Mouse (Mus musculus): ENCODE measurements at regions not wholly inside any gene's neighbourhood (a gene's known extent, or its start where the extent isn't known, plus 50 kb on each side); places are given as distances from the start of the nearest gene placed in this dataset.

GRCm38 (mm10) chr2:178596312-178597083, 166.2 kb downstream of the Cdh26 start:
- no peak for DNase-seq (ENCODE audit: low read depth in 2 of 2, low spot score in 2 of 2)

GRCm38 (mm10) chr2:178597084-178597470, 166.7 kb downstream of the Cdh26 start:
- DNase-seq (ENCODE audit: low read depth in 2 of 2, low spot score in 2 of 2): no peak

GRCm38 (mm10) chr2:178598371-178598770, 168.0 kb downstream of the Cdh26 start:
- DNase-seq (ENCODE audit: low read depth in 2 of 2, low spot score in 2 of 2): no peak

- no peak for DNase-seq (ENCODE audit: low read depth in 2 of 2, low spot score in 2 of 2)
Measured at GRCm38 (mm10) chr2:178598836-178599235, 168.5 kb downstream of the Cdh26 start.

GRCm38 (mm10) chr2:178603443-178603842, 173.1 kb downstream of the Cdh26 start:
- DNase-seq (ENCODE audit: low read depth in 2 of 2, low spot score in 2 of 2): no peak

GRCm38 (mm10) chr2:178606733-178607132, 176.4 kb downstream of the Cdh26 start:
- no peak for DNase-seq (ENCODE audit: low read depth in 2 of 2, low spot score in 2 of 2)

GRCm38 (mm10) chr2:178610211-178610975, 180.1 kb downstream of the Cdh26 start:
- DNase-seq (ENCODE audit: low read depth in 2 of 2, low spot score in 2 of 2): no peak

- DNase-seq (ENCODE audit: low read depth in 2 of 2, low spot score in 2 of 2): no peak
Measured at GRCm38 (mm10) chr2:178614761-178615160, 184.4 kb downstream of the Cdh26 start.

- no peak for DNase-seq (ENCODE audit: low read depth in 2 of 2, low spot score in 2 of 2)
Measured at GRCm38 (mm10) chr2:178622801-178623200, 192.5 kb downstream of the Cdh26 start.

GRCm38 (mm10) chr2:178624475-178624874, 194.1 kb downstream of the Cdh26 start:
- DNase-seq (ENCODE audit: low read depth in 2 of 2, low spot score in 2 of 2): no peak

GRCm38 (mm10) chr2:178624907-178625306, 194.6 kb downstream of the Cdh26 start:
- DNase-seq (ENCODE audit: low read depth in 2 of 2, low spot score in 2 of 2): no peak

GRCm38 (mm10) chr2:178629756-178630155, 199.4 kb downstream of the Cdh26 start:
- DNase-seq (ENCODE audit: low read depth in 2 of 2, low spot score in 2 of 2): no peak

- no peak for DNase-seq (ENCODE audit: low read depth in 2 of 2, low spot score in 2 of 2)
Measured at GRCm38 (mm10) chr2:178630511-178630910, 200.2 kb downstream of the Cdh26 start.

GRCm38 (mm10) chr2:178631336-178631735, 201.0 kb downstream of the Cdh26 start:
- no peak for DNase-seq (ENCODE audit: low read depth in 2 of 2, low spot score in 2 of 2)

- no peak for DNase-seq (ENCODE audit: low read depth in 2 of 2, low spot score in 2 of 2)
Measured at GRCm38 (mm10) chr2:178631966-178632365, 201.6 kb downstream of the Cdh26 start.

GRCm38 (mm10) chr2:178632831-178633585, 202.7 kb downstream of the Cdh26 start:
- no peak for DNase-seq (ENCODE audit: low read depth in 2 of 2, low spot score in 2 of 2)

GRCm38 (mm10) chr2:178634116-178634515, 203.8 kb downstream of the Cdh26 start:
- DNase-seq (ENCODE audit: low read depth in 2 of 2, low spot score in 2 of 2): no peak

GRCm38 (mm10) chr2:178635685-178636084, 205.4 kb downstream of the Cdh26 start:
- no peak for DNase-seq (ENCODE audit: low read depth in 2 of 2, low spot score in 2 of 2)

- no peak for DNase-seq (ENCODE audit: low read depth in 2 of 2, low spot score in 2 of 2)
Measured at GRCm38 (mm10) chr2:178636901-178637300, 206.6 kb downstream of the Cdh26 start.

- DNase-seq (ENCODE audit: low read depth in 2 of 2, low spot score in 2 of 2): no peak
Measured at GRCm38 (mm10) chr2:178642137-178643052, 212.1 kb downstream of the Cdh26 start.

- no peak for DNase-seq (ENCODE audit: low read depth in 2 of 2, low spot score in 2 of 2)
Measured at GRCm38 (mm10) chr2:178643053-178643402, 212.7 kb downstream of the Cdh26 start.
